Mouse (Mus musculus): Measurements from ENCODE around the gene Gm8251. TPM values are rescaled to one million over a fixed set of nuclear protein-coding genes. Genes with fewer than 3 reads are reported as not detected.
"Not testable (repeated sequence)": the region's sequence is repeated elsewhere in the genome, so short reads cannot be mapped to it uniquely, and the experiment has no call there.

Gene Gm8251
- 0.03 and 0.06 TPM in 2 replicates for polyA plus RNA-seq (2016; fragmentation: Nextera tagmentation; extraction: Ambion mirVana)

DNA sequence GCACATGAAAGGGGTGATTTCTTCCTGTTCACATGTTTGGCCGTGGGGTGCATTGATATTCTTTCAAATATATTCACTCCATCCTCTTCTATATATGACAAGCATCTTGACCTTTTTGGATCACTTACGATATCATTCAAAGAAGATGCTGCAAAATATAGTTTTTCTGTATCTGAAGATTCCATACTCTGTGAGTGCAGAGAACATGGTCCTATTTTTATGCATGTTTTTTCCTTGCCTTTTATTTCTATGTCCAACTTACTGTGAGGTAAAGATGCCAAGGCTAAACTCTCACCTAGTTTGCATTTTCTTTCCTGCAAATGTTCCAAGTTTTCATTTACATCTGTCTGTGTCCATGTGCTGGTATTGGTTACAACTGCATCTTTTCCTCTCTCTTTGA, at the start of gene Gm8251:
TSS of gene Gm8251 (minus strand) at position 101 of the 400 bp plus-strand sequence.
- no peaks in the 10 kb centered on the region for H3K9me3 ChIP-seq
- no peak within 1 kb of the TSS for H3K4me3 ChIP-seq
- H3K9ac ChIP-seq, result no peak within 1 kb of the TSS
- H3K4me1 ChIP-seq, result no peaks in the 10 kb centered on the region
- WGBS, result 93% methylated on average over 2 of the region's 2 CpGs
- no peak within 1 kb of the TSS for H3K4me2 ChIP-seq (replicated peaks)
- no peak within 1 kb of the TSS for H3K27ac ChIP-seq
- no peaks in the 10 kb centered on the region for H3K36me3 ChIP-seq
- ATAC-seq (ENCODE audit: insufficient number of reproducible peaks, insufficient read depth, low FRiP score, low TSS enrichment), result no peak
- no peaks in the 10 kb centered on the region for H3K27me3 ChIP-seq

DNA sequence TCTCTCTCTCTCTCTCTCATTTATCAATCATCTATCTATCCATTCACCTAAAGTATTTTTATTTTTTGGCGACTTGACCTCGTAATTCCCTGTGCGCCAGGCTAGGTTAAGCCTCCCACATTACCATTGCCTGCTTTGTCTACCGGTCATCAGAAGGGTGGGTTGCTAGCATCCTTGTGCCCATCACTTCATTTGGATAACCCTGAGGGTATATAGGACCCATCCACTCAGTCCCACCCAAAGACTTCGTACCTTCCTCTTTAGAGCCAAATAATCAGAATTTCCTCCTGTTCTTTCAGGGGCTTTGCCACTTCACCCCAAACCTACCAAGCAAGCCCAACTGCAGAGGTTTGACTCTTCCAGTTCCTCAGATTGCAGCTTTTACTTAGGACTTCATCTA, 41.2 kb upstream of the Gm8251 start:
- WGBS, result 10% methylated on average over 5 of the region's 5 CpGs
- H3K9me3 ChIP-seq, result no peaks in the 10 kb centered on the region
- H3K4me1 ChIP-seq, result peaks cover 4% of the 10 kb centered on the region; the same call in 1 of the 2 replicates
- H3K27me3 ChIP-seq, result no peaks in the 10 kb centered on the region
- peak; percentile 55; the same call in 1 of the 2 replicates for ATAC-seq (ENCODE audit: insufficient number of reproducible peaks, insufficient read depth, low FRiP score, low TSS enrichment)
- H3K4me2 ChIP-seq (replicated peaks), result peak overlapping the region; percentile 68
- peaks cover 21% of the 10 kb centered on the region for H3K36me3 ChIP-seq
- peak overlapping the region; percentile 75; the same call in 1 of the 2 replicates for H3K9ac ChIP-seq
- peak overlapping the region; percentile 86 for H3K4me3 ChIP-seq
- no peak overlapping the region for H3K27ac ChIP-seq

- H3K27ac ChIP-seq, result peak within 1 kb of the TSS; percentile 90
- H3K4me3 ChIP-seq, result peak within 1 kb of the TSS; percentile 86
- no peaks in the 10 kb centered on the region for H3K27me3 ChIP-seq
- peak; percentile 98 for ATAC-seq (ENCODE audit: insufficient number of reproducible peaks, insufficient read depth, low FRiP score, low TSS enrichment)
- H3K4me1 ChIP-seq, result peaks cover 4% of the 10 kb centered on the region; the same call in 1 of the 2 replicates
- H3K4me2 ChIP-seq (replicated peaks), result peak within 1 kb of the TSS; percentile 68
- WGBS, result under 1% methylated on average over 53 of the region's 55 CpGs
- peaks cover 22% of the 10 kb centered on the region for H3K36me3 ChIP-seq
- H3K9me3 ChIP-seq, result no peaks in the 10 kb centered on the region
- H3K9ac ChIP-seq, result peak within 1 kb of the TSS; percentile 75
Observed at GRCm38 (mm10) chr1:44102259-44102717, 40.6 kb upstream of the Gm8251 start, which contains the start of gene Tex30. Gene Tex30, minus strand, starts transcription at chr1:44102441.

GRCm38 (mm10) chr1:44101448-44102225, 39.9 kb upstream of the Gm8251 start:
- under 1% methylated on average over 53 of the region's 55 CpGs for WGBS

DNA sequence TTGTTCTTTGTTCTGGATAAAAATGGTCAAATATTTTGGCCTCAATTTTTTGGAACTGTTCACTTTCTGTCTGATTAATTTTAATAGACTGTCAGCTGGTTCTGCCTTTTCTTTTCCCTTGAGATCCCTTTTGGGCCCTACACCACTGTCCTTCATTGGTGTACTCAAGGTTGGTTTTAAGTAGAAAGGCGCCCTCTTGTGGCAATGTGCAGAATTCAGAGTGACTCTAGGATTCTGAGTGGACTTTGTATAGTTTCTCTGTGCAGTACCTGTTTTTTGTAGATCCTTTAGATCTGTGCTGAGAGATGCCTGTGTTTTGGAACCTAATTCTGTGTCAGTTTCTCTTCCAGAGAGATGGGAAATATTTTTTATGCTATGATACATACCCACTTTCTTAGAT, 2.9 kb upstream of the Gm8251 start:
- WGBS, result 0% methylated on average over 1 of the region's 1 CpGs
- Histone ChIP-seq H3K4me3 (no peak overlapping the region), H3K27me3 (no peaks in the 10 kb centered on the region), H3K4me2 (replicated peaks) (no peak overlapping the region), H3K27ac (no peak overlapping the region), H3K9ac (no peak overlapping the region), H3K36me3 (no peaks in the 10 kb centered on the region), H3K4me1 (no peaks in the 10 kb centered on the region), H3K9me3 (no peaks in the 10 kb centered on the region)
- ATAC-seq (ENCODE audit: insufficient number of reproducible peaks, insufficient read depth, low FRiP score, low TSS enrichment), result no peak

More at GRCm38 (mm10) chr1:44101448-44102225, 39.9 kb upstream of the Gm8251 start:
- Histone ChIP-seq H3K27ac (peak overlapping the region; percentile 90), H3K9me3 (no peaks in the 10 kb centered on the region), H3K4me3 (peak overlapping the region; percentile 86), H3K4me1 (peaks cover 4% of the 10 kb centered on the region; the same call in 1 of the 2 replicates), H3K9ac (peak overlapping the region; percentile 75), H3K27me3 (no peaks in the 10 kb centered on the region), H3K36me3 (peaks cover 28% of the 10 kb centered on the region), H3K4me2 (replicated peaks) (peak overlapping the region; percentile 68)
- peak; percentile 82 for ATAC-seq (ENCODE audit: insufficient number of reproducible peaks, insufficient read depth, low FRiP score, low TSS enrichment)

GRCm38 (mm10) chr1:44063439-44063838, 1.7 kb upstream of the Gm8251 start:
- WGBS, result 93% methylated on average over 6 of the region's 6 CpGs

DNA sequence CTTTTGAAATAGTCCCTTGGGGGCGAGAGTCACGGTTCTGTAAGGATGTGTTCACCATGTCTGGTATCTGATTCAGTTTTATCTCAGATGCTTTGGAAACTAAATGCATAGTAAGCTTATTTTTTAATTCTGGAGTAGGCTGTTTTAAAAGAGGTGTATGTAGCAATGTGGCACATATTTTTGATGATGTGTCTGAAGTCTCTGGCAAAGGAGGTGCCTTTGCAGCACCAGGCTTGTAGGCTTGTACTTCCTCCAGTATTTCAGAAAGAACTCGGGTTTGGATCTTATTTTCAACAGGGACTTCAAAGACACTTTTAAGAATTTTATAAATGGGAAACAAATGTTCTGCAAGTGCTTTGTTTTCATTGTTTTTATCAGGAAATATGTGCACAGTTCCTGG, 3.9 kb downstream of the Gm8251 start:
- Histone ChIP-seq H3K36me3 (no peaks in the 10 kb centered on the region), H3K4me1 (no peaks in the 10 kb centered on the region), H3K4me3 (no peak overlapping the region), H3K27ac (no peak overlapping the region), H3K4me2 (replicated peaks) (no peak overlapping the region), H3K9me3 (no peaks in the 10 kb centered on the region), H3K27me3 (no peaks in the 10 kb centered on the region), H3K9ac (no peak overlapping the region)
- ATAC-seq (ENCODE audit: insufficient number of reproducible peaks, insufficient read depth, low FRiP score, low TSS enrichment), result no peak
- WGBS, result 76% methylated on average over 3 of the region's 3 CpGs

More at GRCm38 (mm10) chr1:44063439-44063838, 1.7 kb upstream of the Gm8251 start:
- H3K4me2 ChIP-seq (replicated peaks), result no peak overlapping the region
- H3K4me3 ChIP-seq, result no peak overlapping the region
- H3K36me3 ChIP-seq, result no peaks in the 10 kb centered on the region
- no peaks in the 10 kb centered on the region for H3K9me3 ChIP-seq
- H3K9ac ChIP-seq, result no peak overlapping the region
- no peak overlapping the region for H3K27ac ChIP-seq
- no peaks in the 10 kb centered on the region for H3K27me3 ChIP-seq
- H3K4me1 ChIP-seq, result no peaks in the 10 kb centered on the region
- no peak for ATAC-seq (ENCODE audit: insufficient number of reproducible peaks, insufficient read depth, low FRiP score, low TSS enrichment)

DNA sequence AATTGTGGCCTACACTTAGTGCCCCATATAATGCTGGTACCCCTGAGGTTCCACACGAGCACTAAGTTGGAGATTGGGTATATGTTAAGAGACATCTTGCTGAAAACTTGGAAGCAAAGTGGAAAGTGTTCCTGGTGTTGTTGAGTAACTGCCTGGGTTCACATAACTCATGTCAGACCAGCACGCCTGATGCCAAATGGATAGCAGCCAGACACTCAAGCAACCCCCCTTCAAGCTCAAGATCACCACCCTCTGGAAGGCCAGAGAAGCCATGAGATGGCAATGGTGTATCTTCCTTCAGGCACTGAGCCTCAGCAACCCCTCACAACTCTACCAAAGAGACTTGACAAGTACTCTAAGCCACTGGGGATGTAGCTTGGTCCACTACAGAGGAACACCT, 15.2 kb downstream of the Gm8251 start:
- Histone ChIP-seq H3K27ac (no peak overlapping the region), H3K4me1 (no peaks in the 10 kb centered on the region), H3K27me3 (no peaks in the 10 kb centered on the region), H3K9me3 (no peaks in the 10 kb centered on the region), H3K4me3 (no peak overlapping the region), H3K9ac (no peak overlapping the region), H3K4me2 (replicated peaks) (no peak overlapping the region), H3K36me3 (no peaks in the 10 kb centered on the region)
- 83% methylated on average over 2 of the region's 2 CpGs for WGBS
- no peak for ATAC-seq (ENCODE audit: insufficient number of reproducible peaks, insufficient read depth, low FRiP score, low TSS enrichment)

GRCm38 (mm10) chr1:44045689-44046088, 16.0 kb downstream of the Gm8251 start:
- H3K4me2 ChIP-seq (replicated peaks); H3K4me1 ChIP-seq; H3K4me3 ChIP-seq; H3K36me3 ChIP-seq; H3K27me3 ChIP-seq; H3K27ac ChIP-seq; H3K9ac ChIP-seq; H3K9me3 ChIP-seq; ATAC-seq (ENCODE audit: insufficient number of reproducible peaks, insufficient read depth, low FRiP score, low TSS enrichment): not testable (repeated sequence)
- WGBS, result 89% methylated on average over 5 of the region's 5 CpGs

DNA sequence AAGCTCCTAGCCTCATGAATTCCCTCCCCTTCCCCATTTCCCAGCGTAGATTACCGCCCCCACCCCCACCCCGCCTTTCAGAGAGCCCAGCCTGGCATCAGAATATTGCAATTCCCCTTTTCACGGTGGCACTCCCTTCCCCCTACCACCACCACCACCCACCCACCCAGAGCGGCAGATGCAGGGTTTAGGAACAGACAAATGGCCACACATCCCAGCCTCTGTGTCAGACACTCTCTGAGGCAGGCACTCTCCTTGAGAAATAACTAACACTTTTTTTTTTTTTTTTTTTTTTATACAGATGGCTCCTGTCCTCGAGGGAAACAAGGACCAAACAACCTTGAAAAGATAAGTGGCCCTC, 19.2 kb downstream of the Gm8251 start:
- 0 out of 2 replicates have a peak, but pooled peaks have one; percentile 55 for ATAC-seq (ENCODE audit: insufficient number of reproducible peaks, insufficient read depth, low FRiP score, low TSS enrichment)
- no peak overlapping the region for H3K27ac ChIP-seq

DNA sequence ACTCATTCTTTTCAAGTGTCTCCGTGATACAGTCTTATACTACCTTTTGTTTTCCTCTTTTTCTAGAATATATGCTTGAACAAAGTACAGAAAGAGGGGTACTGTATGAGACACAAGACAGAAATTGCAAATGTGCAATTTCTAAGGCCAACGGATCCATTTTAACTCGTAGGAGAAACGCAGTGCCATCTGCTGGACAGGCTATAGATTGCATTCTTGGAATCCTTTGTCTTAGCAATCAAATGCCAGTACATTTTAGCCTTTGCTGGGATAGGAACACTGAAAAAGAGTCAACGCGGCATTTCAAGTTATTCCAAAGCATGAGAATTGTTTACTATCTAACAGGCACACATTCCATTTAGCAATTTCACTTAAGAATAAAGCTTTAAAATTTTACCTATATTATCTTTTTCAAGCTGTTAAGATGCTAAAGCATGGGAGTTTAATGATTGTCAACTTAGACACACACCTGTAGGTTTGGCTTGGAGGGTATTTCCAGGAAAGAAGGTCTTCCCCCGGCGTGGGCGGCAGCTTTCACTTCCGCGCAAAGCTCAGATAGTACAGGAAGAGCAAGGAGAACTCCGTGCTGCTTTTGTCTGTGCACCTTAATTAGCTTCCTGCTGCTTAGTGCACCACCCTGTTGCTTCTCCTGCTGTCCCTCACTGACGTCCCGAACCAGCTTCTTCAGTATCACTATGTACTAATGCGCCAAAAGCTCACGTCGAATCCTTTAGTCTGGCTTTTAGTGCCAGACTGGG, 19.8 kb downstream of the Gm8251 start:
- H3K27ac ChIP-seq, result no peak overlapping the region

More for the DNA sequence above, 19.2 kb downstream of the Gm8251 start:
- Histone ChIP-seq H3K9ac (peak overlapping the region; percentile 49), H3K4me3 (peak overlapping the region; percentile 42), H3K36me3 (no peaks in the 10 kb centered on the region), H3K4me2 (replicated peaks) (peak overlapping the region; percentile 61), H3K4me1 (no peaks in the 10 kb centered on the region), H3K9me3 (no peaks in the 10 kb centered on the region), H3K27me3 (no peaks in the 10 kb centered on the region)
- WGBS, result 4% methylated on average over 6 of the region's 6 CpGs

More for the DNA sequence above, 19.8 kb downstream of the Gm8251 start:
- no peaks in the 10 kb centered on the region for H3K36me3 ChIP-seq
- H3K4me3 ChIP-seq, result peak overlapping the region; percentile 42
- no peaks in the 10 kb centered on the region for H3K9me3 ChIP-seq
- WGBS, result 2% methylated on average over 17 of the region's 17 CpGs
- peak overlapping the region; percentile 49 for H3K9ac ChIP-seq
- no peaks in the 10 kb centered on the region for H3K27me3 ChIP-seq
- H3K4me1 ChIP-seq, result no peaks in the 10 kb centered on the region
- H3K4me2 ChIP-seq (replicated peaks), result peak overlapping the region; percentile 61
- ATAC-seq (ENCODE audit: insufficient number of reproducible peaks, insufficient read depth, low FRiP score, low TSS enrichment), result 0 out of 2 replicates have a peak, but pooled peaks have one; percentile 69
